Mouse (Mus musculus) stomach, postnatal 0 days (tissue): Measurements from ENCODE around the gene Tbc1d24.

Source experiments
- CTCF ChIP-seq: IDR thresholded peaks from 2 replicates; pipeline ENCODE4 v1.5.1; 2016; ENCODE audit warnings: antibody characterized with exemption, low read depth, mild to moderate bottlenecking, moderate library complexity
- EP300 ChIP-seq: optimal IDR thresholded peaks from 2 replicates; pipeline ENCODE3; 2016; ENCODE audit warnings: antibody characterized with exemption

- no peak for TF ChIP-seq CTCF
- no peak for TF ChIP-seq EP300
Measured at GRCm38 (mm10) chr17:24220435-24221411, 15.4 kb upstream of the Tbc1d24 start, which contains the start of gene Tedc2.
